In the genomic region with DNA sequence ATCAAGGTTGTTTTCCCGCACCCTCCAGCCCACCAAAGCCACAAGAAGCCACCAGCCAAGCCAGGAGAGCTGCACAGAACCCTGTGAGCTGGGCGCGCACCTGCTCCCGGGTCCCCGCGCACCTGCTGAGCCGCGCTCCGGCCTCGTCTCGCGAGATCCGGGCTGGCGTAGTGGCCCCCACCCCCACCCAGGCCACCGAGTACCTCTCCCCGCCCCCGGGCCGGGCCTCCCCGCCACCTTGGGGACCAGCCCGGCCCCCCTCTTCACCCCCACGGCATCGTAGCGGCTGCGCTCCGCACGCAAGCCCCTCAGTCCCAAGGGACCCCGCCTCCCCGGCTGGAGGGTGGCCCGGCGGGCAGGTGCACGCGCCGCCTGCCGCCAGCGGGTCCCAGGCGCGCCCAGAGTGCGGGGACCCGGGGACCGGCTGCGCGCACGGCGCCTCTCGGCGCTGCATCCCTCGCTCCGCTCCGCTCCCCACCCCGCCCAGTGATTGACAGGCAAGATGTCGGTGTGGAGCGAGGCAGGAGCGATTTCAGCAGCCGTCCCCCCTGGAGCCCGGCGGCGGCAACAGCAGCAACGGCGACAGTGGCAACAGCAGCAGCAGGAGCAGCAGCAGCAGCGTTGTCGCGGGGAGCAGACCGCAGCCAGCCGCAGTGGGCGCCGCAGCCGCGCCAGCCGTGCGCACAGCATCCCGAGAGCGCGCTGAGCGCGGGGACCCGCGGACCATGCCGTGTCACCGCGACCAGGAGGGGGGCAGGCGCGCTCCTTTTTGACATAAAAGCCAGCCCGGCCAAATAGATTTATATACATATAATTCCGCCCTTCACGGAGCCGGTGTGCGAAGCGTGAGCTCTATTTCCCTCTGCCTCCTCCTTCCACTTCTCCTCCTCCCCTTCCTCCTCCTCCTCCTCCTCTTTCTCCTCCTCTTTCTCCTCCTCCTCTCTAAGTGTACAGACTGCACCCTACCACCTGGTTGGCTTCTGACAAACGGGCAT, we compare ENCODE assay signal across 8 mouse cellular contexts. TPM values are rescaled to one million over a fixed set of nuclear protein-coding genes. Genes with fewer than 3 reads are reported as not detected.
DNase-seq lines count a peak whose midpoint lies in the region; ATAC-seq and TF ChIP-seq lines count a peak whose summit lies in the region.

A gene (plus strand): TSS at position 494 of the 995 bp plus-strand sequence.

- no peak for TF ChIP-seq POLR2A in testis, adult 2 months (IDR thresholded peaks at IDR 0.05; ENCODE audit: control insufficient read depth, low read depth, low read length)

- no peak for TF ChIP-seq CTCF in testis, adult 2 months (IDR thresholded peaks at IDR 0.05; ENCODE audit: control insufficient read depth, insufficient read depth, insufficient replicate concordance, low read depth, low read length)

- peak within 1 kb of the TSS; percentile 61 for H3K4me3 ChIP-seq in heart, embryonic 11.5 days (ENCODE audit: low read depth, low read length)
- peak within 1 kb of the TSS; percentile 65 for H3K4me3 ChIP-seq in limb, embryonic 12.5 days (replicated peaks)
- peak within 1 kb of the TSS; percentile 71 for H3K4me3 ChIP-seq in midbrain, embryonic 12.5 days
- H3K4me3 ChIP-seq in testis, adult 2 months (ENCODE audit: control insufficient read depth, low read depth, low read length) = peak within 1 kb of the TSS; percentile 76

- peaks cover 61% of the 10 kb centered on the region for H3K27me3 ChIP-seq in heart, embryonic 11.5 days (ENCODE audit: control insufficient read depth, insufficient read depth, low read length)
- H3K27me3 ChIP-seq in limb, embryonic 12.5 days = peaks cover 89% of the 10 kb centered on the region
- peaks cover 48% of the 10 kb centered on the region for H3K27me3 ChIP-seq in midbrain, embryonic 12.5 days
- H3K27me3 ChIP-seq in testis, adult 2 months (ENCODE audit: control insufficient read depth, insufficient read depth, low read length) = no peaks in the 10 kb centered on the region

- no peaks in the 10 kb centered on the region for H3K36me3 ChIP-seq in heart, embryonic 11.5 days (ENCODE audit: control insufficient read depth, insufficient read depth, low read length)
- no peaks in the 10 kb centered on the region for H3K36me3 ChIP-seq in limb, embryonic 12.5 days
- H3K36me3 ChIP-seq in midbrain, embryonic 12.5 days = no peaks in the 10 kb centered on the region
- H3K36me3 ChIP-seq in testis, adult 2 months (ENCODE audit: control insufficient read depth, insufficient read depth, low read length) = no peaks in the 10 kb centered on the region

- peak; percentile 57 for ATAC-seq in heart, embryonic 11.5 days (replicated peaks; ENCODE audit: insufficient number of reproducible peaks, low FRiP score, low TSS enrichment)
- no peak; the same call in 1 of the 2 replicates for ATAC-seq in limb, embryonic 12.5 days (ENCODE audit: insufficient number of reproducible peaks, insufficient read depth, low FRiP score, low TSS enrichment, low read depth)
- peak; percentile 90 for ATAC-seq in midbrain, embryonic 12.5 days (ENCODE audit: low FRiP score, low read depth)

- WGBS in heart, embryonic 11.5 days (ENCODE audit: insufficient replicate concordance) = under 1% methylated on average over 89 of the region's 89 CpGs
- under 1% methylated on average over 79 of the region's 89 CpGs for WGBS in limb, embryonic 12.5 days
- under 1% methylated on average over 86 of the region's 89 CpGs for whole genome bisulfite sequencing in midbrain, embryonic 12.5 days

- no peaks in the 10 kb centered on the region for H3K9me3 ChIP-seq in heart, embryonic 11.5 days (replicated peaks; ENCODE audit: control insufficient read depth, low read length)
- no peaks in the 10 kb centered on the region for H3K9me3 ChIP-seq in limb, embryonic 12.5 days
- H3K9me3 ChIP-seq in midbrain, embryonic 12.5 days = no peaks in the 10 kb centered on the region

- peak within 1 kb of the TSS; percentile 54; the same call in 1 of the 2 replicates for H3K9ac ChIP-seq in heart, embryonic 11.5 days (ENCODE audit: low read depth, low read length)
- H3K9ac ChIP-seq in limb, embryonic 12.5 days (replicated peaks) = peak within 1 kb of the TSS; percentile 50
- H3K9ac ChIP-seq in midbrain, embryonic 12.5 days (replicated peaks) = peak within 1 kb of the TSS; percentile 73

- no peak within 1 kb of the TSS for H3K27ac ChIP-seq in heart, embryonic 11.5 days (ENCODE audit: low read depth, low read length)
- H3K27ac ChIP-seq in limb, embryonic 12.5 days = no peak within 1 kb of the TSS
- peak within 1 kb of the TSS; percentile 96 for H3K27ac ChIP-seq in midbrain, embryonic 12.5 days (replicated peaks)
- H3K27ac ChIP-seq in testis, adult 2 months (ENCODE audit: control insufficient read depth, insufficient read depth, low read depth, low read length) = no peak within 1 kb of the TSS

- peak within 1 kb of the TSS; percentile 94 for H3K4me2 ChIP-seq in heart, embryonic 11.5 days
- peak within 1 kb of the TSS; percentile 100 for H3K4me2 ChIP-seq in limb, embryonic 12.5 days
- peak within 1 kb of the TSS; percentile 83 for H3K4me2 ChIP-seq in midbrain, embryonic 12.5 days (replicated peaks)

- no peak for DNase-seq in heart, adult 18-20 months
- peak; percentile 84 for DNase-seq in cerebellum, adult 9-10 months
- DNase-seq in frontal cortex, adult 2 months (ENCODE audit: extremely low spot score in 1 of 2, low spot score in 1 of 2) = peak; percentile 40 to 73
- peak; percentile 28 to 52 for DNase-seq in kidney, adult 8-10 months

- H3K4me1 ChIP-seq in heart, embryonic 11.5 days (ENCODE audit: control insufficient read depth, insufficient read depth, low read length) = no peaks in the 10 kb centered on the region
- peaks cover 14% of the 10 kb centered on the region for H3K4me1 ChIP-seq in limb, embryonic 12.5 days (replicated peaks)
- H3K4me1 ChIP-seq in midbrain, embryonic 12.5 days = peaks cover 21% of the 10 kb centered on the region
- H3K4me1 ChIP-seq in testis, adult 2 months (ENCODE audit: control insufficient read depth, insufficient read depth, low read length) = peaks cover 8% of the 10 kb centered on the region

RNA-seq across cellular contexts. Expression of the gene that starts here (rescaled TPM):
- polyA plus RNA-seq in heart, embryonic 11.5 days (2014; fragmentation: Nextera tagmentation; extraction: Ambion mirVana) = 0.15 and 0.19 TPM in 2 replicates
- total RNA-seq in heart, adult 18-20 months (2021) = under 1 TPM; 0.07 to 0.10 TPM
- polyA plus RNA-seq in frontal cortex, adult 2 months (2012; rRNA removed) = 9.1 and 9.4 TPM in 2 replicates
- 0.04 and 0.16 TPM in 2 replicates for polyA plus RNA-seq in limb, embryonic 12.5 days (2016; fragmentation: Nextera tagmentation; extraction: Ambion mirVana)
- polyA plus RNA-seq in midbrain, embryonic 12.5 days (2016; fragmentation: Nextera tagmentation; extraction: Ambion mirVana) = 2.6 and 3.9 TPM in 2 replicates
- polyA plus RNA-seq in testis, adult 2 months (2012; rRNA removed) = 2.0 and 2.1 TPM in 2 replicates

Comparison
In these comparisons a context has a peak if more than half of its experiments do, and no peak if none do; other contexts are left out.
1. Peak in ATAC-seq, H3K4me3 ChIP-seq, H3K9ac ChIP-seq and H3K4me2 ChIP-seq in heart, embryonic 11.5 days; RNA of the gene not detected or under 1 TPM.
2. DNase-seq: peak in cerebellum, adult 9-10 months (single experiment), frontal cortex, adult 2 months (2 of 2) and kidney, adult 8-10 months (2 of 2); none in heart, adult 18-20 months (0 of 2).
3. Peak in every context shown above with its lines, with median percentiles within 50 percentile points of each other: H3K4me2 ChIP-seq, H3K4me3 ChIP-seq and H3K9ac ChIP-seq.